Mouse (Mus musculus): ENCODE results near the gene Efnb2.

- TF ChIP-seq EP300 (IDR thresholded peaks at IDR 0.05; ENCODE audit: low read depth in 1 of 2, low read length in 2 of 2) (no peak), ZMIZ1 (IDR thresholded peaks at IDR 0.05; ENCODE audit: low read depth, low read length) (no peak), POLR2AphosphoS2 (IDR thresholded peaks at IDR 0.05; ENCODE audit: low read length) (no peak), POLR2A (IDR thresholded peaks at IDR 0.05; ENCODE audit: control insufficient read depth in 1 of 2, insufficient read depth in 1 of 2, low read depth in 1 of 2, low read length in 2 of 2, poor library complexity in 1 of 2) (no peak), MEF2A (IDR thresholded peaks at IDR 0.05; ENCODE audit: extremely low read depth, insufficient replicate concordance, low read depth, low read length, poor library complexity, severe bottlenecking) (no peak), MAX (IDR thresholded peaks at IDR 0.05; ENCODE audit: low read length) (no peak), SMC3 (IDR thresholded peaks at IDR 0.05; ENCODE audit: low read depth, low read length) (no peak), GATA1 (IDR thresholded peaks at IDR 0.05; ENCODE audit: low read depth, low read length) (no peak), RCOR1 (IDR thresholded peaks at IDR 0.05; ENCODE audit: low read depth, low read length) (no peak), CTCF (IDR thresholded peaks at IDR 0.05 in 2 of 3, conservative IDR thresholded peaks at IDR 0.05 in 1 of 3; ENCODE audit: control insufficient read depth in 1 of 3, insufficient read depth in 1 of 3, low read depth in 2 of 3, low read length in 3 of 3, poor library complexity in 1 of 3, severe bottlenecking in 1 of 3) (no peak), ZC3H11A (IDR thresholded peaks at IDR 0.05; ENCODE audit: low read depth, low read length) (no peak), MYC (IDR thresholded peaks at IDR 0.05; ENCODE audit: low read depth, low read length) (no peak), ETS1 (IDR thresholded peaks at IDR 0.05; ENCODE audit: low read depth, low read length) (no peak), ELF1 (IDR thresholded peaks at IDR 0.05; ENCODE audit: low read depth, low read length) (no peak)
Measured at GRCm38 (mm10) chr8:8700821-8701220, 39.8 kb upstream of the Efnb2 start.

All from MEL (cell line).